Mouse (Mus musculus): ENCODE measurements around the gene Mettl26. TPM values are rescaled to one million over a fixed set of nuclear protein-coding genes. Genes with fewer than 3 reads are reported as not detected.

Mettl26 gene
- polyA plus RNA-seq, 1 experiment = 76.5 TPM

DNA sequence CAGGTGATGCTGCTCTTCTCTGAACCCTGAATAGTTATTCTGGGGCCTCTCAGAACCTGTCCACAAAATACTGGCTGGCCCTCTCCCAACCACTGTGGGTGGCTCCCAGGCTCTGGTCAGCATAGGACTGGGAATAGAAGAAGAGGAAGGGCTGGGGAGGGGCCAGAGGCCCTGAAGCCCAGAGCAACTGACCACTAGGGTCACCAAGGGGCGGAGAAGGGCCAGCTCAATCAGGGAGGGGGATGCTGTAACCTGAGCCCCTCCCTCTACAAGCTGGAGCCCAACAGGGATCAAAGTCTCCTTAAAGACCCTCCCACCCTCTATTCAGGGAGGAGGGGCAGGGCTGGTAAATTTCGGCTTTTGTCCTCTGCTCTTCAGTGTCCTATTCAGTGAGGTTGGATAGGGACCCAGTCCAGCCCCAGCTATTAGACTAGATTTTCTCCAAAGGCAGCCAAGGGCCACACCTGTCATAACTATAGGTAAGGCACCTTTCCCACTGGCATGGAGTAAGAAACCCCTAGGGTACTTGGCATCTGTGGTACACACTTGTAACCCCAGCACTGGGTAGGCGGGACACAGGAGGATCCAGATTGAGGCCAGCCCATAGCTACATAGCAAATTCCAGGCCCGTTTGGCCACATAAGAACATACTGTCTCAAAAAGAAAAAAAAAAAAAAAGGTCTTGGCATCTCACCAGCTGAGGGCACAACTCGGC, 5.5 kb downstream of the Mettl26 start, which contains the start of gene Wfikkn1:
Gene Wfikkn1, minus strand, starts transcription at position 663 of the 715 bp plus-strand sequence.
- TF ChIP-seq CTCF (IDR thresholded peaks at IDR 0.05; ENCODE audit: extremely low read depth, insufficient read depth, low read length) (no peak), POLR2A (IDR thresholded peaks at IDR 0.05; ENCODE audit: extremely low read depth, insufficient read depth, low read length) (no peak)
- no peak within 1 kb of the TSS for H3K4me3 ChIP-seq (ENCODE audit: insufficient read depth, low read length)
- H3K27ac ChIP-seq (ENCODE audit: insufficient read depth, low read length) = no peak within 1 kb of the TSS
- peaks cover 5% of the 10 kb centered on the region; the same call in 1 of the 2 replicates for H3K4me1 ChIP-seq (ENCODE audit: control insufficient read depth, insufficient read depth, low read length)

- Histone ChIP-seq H3K4me1 (ENCODE audit: control insufficient read depth, insufficient read depth, low read length) (peaks cover 5% of the 10 kb centered on the region; the same call in 1 of the 2 replicates), H3K4me3 (ENCODE audit: insufficient read depth, low read length) (no peak overlapping the region), H3K27ac (ENCODE audit: insufficient read depth, low read length) (no peak overlapping the region)
- TF ChIP-seq CTCF (IDR thresholded peaks at IDR 0.05; ENCODE audit: extremely low read depth, insufficient read depth, low read length) (no peak), POLR2A (IDR thresholded peaks at IDR 0.05; ENCODE audit: extremely low read depth, insufficient read depth, low read length) (0 out of 2 replicates have a peak, but pooled peaks have one; percentile 10)
Measured at GRCm38 (mm10) chr17:25880913-25881641, 6.2 kb downstream of the Mettl26 start.

DNA sequence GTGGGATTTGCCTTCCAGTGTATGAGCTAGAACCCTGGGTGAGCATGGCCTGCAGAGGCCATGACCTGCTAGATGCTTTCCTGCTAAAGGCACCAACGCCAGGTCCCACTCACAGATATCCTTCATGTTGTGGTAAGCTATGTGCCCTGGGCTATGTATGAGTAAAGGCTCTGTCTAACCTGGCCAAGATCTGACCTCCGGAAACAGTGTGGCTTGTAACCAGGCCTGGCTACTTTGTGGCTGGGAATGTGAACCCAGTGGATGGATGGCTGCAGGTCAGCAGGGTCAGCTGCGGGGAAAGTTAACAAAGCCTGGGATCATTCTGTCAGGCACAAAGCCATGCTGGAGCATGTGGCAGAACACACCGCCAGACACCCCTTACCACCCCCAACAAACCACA, 6.8 kb downstream of the Mettl26 start:
- TF ChIP-seq CTCF (IDR thresholded peaks at IDR 0.05; ENCODE audit: extremely low read depth, insufficient read depth, low read length) (no peak), POLR2A (IDR thresholded peaks at IDR 0.05; ENCODE audit: extremely low read depth, insufficient read depth, low read length) (0 out of 2 replicates have a peak, but pooled peaks have one; percentile 22)
- Histone ChIP-seq H3K4me1 (ENCODE audit: control insufficient read depth, insufficient read depth, low read length) (0 out of 2 replicates have a peak, but pooled peaks cover 2% of the 10 kb centered on the region), H3K27ac (ENCODE audit: insufficient read depth, low read length) (no peak overlapping the region), H3K4me3 (ENCODE audit: insufficient read depth, low read length) (no peak overlapping the region)

DNA sequence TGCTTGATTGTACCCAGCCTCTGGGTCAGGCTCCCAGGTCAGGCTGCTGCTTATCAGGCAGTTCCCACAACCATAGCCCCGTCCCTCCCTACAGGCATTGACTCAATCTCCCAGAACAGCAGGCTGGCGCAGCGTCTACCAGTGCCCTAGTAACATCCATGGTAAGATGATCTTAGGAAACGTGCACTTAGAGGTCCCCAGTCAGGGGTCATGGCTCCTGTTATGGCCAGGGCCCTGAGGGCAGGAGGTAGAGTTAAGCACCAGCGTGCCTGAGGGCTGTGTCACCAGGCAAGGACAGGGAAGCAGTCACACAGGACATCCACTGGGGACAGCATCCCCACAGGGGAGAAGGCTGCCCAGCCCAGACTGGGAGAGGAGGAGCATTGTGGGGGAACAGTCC, 7.4 kb downstream of the Mettl26 start:
- Histone ChIP-seq H3K4me1 (ENCODE audit: control insufficient read depth, insufficient read depth, low read length) (0 out of 2 replicates have a peak, but pooled peaks cover 2% of the 10 kb centered on the region), H3K27ac (ENCODE audit: insufficient read depth, low read length) (no peak overlapping the region), H3K4me3 (ENCODE audit: insufficient read depth, low read length) (no peak overlapping the region)
- TF ChIP-seq CTCF (IDR thresholded peaks at IDR 0.05; ENCODE audit: extremely low read depth, insufficient read depth, low read length) (no peak), POLR2A (IDR thresholded peaks at IDR 0.05; ENCODE audit: extremely low read depth, insufficient read depth, low read length) (no peak)

GRCm38 (mm10) chr17:25883268-25883667, 8.4 kb downstream of the Mettl26 start:
- no peak overlapping the region for H3K27ac ChIP-seq (ENCODE audit: insufficient read depth, low read length)
- TF ChIP-seq POLR2A (IDR thresholded peaks at IDR 0.05; ENCODE audit: extremely low read depth, insufficient read depth, low read length) (no peak), CTCF (IDR thresholded peaks at IDR 0.05; ENCODE audit: extremely low read depth, insufficient read depth, low read length) (no peak)
- H3K4me3 ChIP-seq (ENCODE audit: insufficient read depth, low read length) = no peak overlapping the region
- no peaks in the 10 kb centered on the region for H3K4me1 ChIP-seq (ENCODE audit: control insufficient read depth, insufficient read depth, low read length)

DNA sequence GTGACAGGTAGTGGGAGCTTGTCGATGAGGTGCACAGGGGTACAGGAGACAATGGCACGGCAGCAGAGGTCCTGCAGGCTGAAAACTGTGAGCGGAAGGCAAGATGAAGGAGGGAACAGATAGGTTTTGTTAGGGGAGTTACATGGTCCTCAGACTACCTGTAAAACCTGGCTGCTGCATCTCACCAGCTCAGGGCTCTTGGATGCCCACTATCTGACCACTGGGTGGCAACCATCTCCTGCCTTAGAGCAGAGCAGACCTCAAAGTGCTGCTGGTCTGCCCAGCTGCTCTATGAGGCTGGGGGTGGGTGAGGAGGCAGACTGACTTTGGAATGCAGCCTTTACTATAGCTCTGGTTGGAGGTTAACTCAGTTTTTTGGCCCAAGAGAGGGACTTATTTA, 8.9 kb downstream of the Mettl26 start:
- no peaks in the 10 kb centered on the region for H3K4me1 ChIP-seq (ENCODE audit: control insufficient read depth, insufficient read depth, low read length)
- TF ChIP-seq CTCF (IDR thresholded peaks at IDR 0.05; ENCODE audit: extremely low read depth, insufficient read depth, low read length) = no peak
- no peak for TF ChIP-seq POLR2A (IDR thresholded peaks at IDR 0.05; ENCODE audit: extremely low read depth, insufficient read depth, low read length)
- H3K4me3 ChIP-seq (ENCODE audit: insufficient read depth, low read length) = no peak overlapping the region
- H3K27ac ChIP-seq (ENCODE audit: insufficient read depth, low read length) = no peak overlapping the region

GRCm38 (mm10) chr17:25885636-25886035, 10.8 kb downstream of the Mettl26 start:
- Histone ChIP-seq H3K4me1 (ENCODE audit: control insufficient read depth, insufficient read depth, low read length) (0 out of 2 replicates have a peak, but pooled peaks cover 1% of the 10 kb centered on the region), H3K27ac (ENCODE audit: insufficient read depth, low read length) (no peak overlapping the region), H3K4me3 (ENCODE audit: insufficient read depth, low read length) (no peak overlapping the region)
- TF ChIP-seq CTCF (IDR thresholded peaks at IDR 0.05; ENCODE audit: extremely low read depth, insufficient read depth, low read length) = peak; percentile 43
- TF ChIP-seq POLR2A (IDR thresholded peaks at IDR 0.05; ENCODE audit: extremely low read depth, insufficient read depth, low read length) = no peak

DNA sequence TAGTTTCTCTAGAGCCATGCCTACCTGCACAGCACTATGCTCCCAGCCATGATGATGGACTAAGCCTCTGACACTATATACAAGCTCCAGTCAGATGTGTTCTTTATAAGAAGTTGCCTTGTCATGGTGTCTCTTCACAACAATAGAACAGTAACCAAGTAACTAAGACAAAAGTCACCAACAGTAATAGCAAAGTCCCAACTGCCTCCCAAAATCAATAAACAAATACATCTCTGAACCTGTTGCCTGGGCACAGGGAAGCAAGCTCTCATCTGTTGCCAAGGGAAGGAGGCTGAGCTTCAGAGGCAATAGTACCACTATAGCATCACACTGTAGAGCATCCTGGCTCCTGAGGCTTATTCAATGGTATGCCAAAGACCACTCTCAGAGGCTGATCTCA, 11.9 kb downstream of the Mettl26 start:
- Histone ChIP-seq H3K4me1 (ENCODE audit: control insufficient read depth, insufficient read depth, low read length) (0 out of 2 replicates have a peak, but pooled peaks cover 1% of the 10 kb centered on the region), H3K4me3 (ENCODE audit: insufficient read depth, low read length) (no peak overlapping the region), H3K27ac (ENCODE audit: insufficient read depth, low read length) (no peak overlapping the region)
- TF ChIP-seq CTCF (IDR thresholded peaks at IDR 0.05; ENCODE audit: extremely low read depth, insufficient read depth, low read length) (no peak), POLR2A (IDR thresholded peaks at IDR 0.05; ENCODE audit: extremely low read depth, insufficient read depth, low read length) (no peak)

DNA sequence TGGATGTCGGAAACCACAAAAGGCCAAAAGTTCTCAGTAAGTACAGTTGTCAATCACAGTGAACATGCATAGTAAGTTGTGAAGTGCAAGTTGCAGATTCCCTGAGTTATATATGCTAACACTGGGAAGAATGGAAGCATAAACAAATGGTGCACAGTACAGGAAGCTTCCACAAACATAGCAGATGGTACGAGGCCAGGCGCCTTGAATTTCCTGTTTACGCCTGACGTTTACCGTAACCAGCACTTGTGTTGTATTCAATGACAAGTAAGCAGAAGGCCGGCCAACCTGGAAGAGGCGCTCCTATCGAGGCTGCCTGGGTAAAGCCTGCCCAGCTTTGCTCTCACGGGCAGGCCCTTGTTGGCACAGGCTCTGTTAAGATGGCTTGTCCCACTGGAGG, 12.6 kb downstream of the Mettl26 start:
- Histone ChIP-seq H3K27ac (ENCODE audit: insufficient read depth, low read length) (no peak overlapping the region), H3K4me3 (ENCODE audit: insufficient read depth, low read length) (no peak overlapping the region), H3K4me1 (ENCODE audit: control insufficient read depth, insufficient read depth, low read length) (0 out of 2 replicates have a peak, but pooled peaks cover 1% of the 10 kb centered on the region)
- no peak for TF ChIP-seq CTCF (IDR thresholded peaks at IDR 0.05; ENCODE audit: extremely low read depth, insufficient read depth, low read length)
- no peak for TF ChIP-seq POLR2A (IDR thresholded peaks at IDR 0.05; ENCODE audit: extremely low read depth, insufficient read depth, low read length)
